Mouse (Mus musculus) kidney, postnatal 36 days (tissue): ENCODE data around the gene Szt2.

Source experiments
- DNase-seq, 2 experiments: peaks; one replicate each; pipeline ENCODE4 v3.0.0; 2021 to 2022; ENCODE audit warnings: mixed read lengths in 2 of 2

Gene Szt2

DNA sequence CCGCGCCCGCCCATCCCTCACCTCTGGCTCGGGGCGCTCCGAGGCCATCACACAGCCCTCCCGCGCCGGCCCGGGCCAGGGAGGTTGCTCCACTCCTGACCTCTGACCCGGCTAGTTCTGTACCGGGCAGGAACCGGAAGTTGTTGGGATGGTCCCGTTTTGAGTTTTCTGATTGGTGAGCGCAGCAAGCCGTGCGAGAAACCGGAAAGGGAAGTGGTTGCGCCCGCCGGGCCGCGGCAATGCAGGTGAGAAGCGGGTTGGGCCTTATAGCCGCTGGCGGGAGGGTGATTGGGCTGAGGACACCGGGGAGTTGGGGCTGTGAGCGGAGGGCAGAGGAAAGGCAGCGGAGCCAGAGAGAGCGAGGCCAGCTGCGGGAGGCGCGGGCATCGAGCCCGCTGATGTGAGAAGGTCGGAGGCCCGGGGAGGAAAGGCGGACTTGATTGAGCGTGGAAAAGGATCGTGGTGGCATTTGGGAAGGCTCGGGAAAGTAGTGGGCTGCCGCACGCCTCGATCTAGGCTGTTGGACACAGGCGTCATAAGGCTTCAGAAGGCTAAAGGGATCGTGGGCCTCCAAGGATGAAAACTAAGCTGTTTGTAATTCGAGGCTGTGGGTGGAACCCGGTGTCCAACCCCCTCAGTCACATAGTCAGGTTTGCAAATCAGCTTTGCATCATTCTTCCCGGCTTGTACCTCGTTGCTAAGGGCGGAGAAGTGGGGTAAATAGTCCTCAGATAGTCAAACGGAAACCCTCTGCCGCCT, at the start of gene Szt2, which contains the start of gene Med8:
Gene Szt2 (minus strand): TSS at position 132 of the 759 bp plus-strand sequence.
Gene Med8 (plus strand): TSS at position 196 of the 759 bp plus-strand sequence.
- DNase-seq, result peak; percentile 95 to 97

DNA sequence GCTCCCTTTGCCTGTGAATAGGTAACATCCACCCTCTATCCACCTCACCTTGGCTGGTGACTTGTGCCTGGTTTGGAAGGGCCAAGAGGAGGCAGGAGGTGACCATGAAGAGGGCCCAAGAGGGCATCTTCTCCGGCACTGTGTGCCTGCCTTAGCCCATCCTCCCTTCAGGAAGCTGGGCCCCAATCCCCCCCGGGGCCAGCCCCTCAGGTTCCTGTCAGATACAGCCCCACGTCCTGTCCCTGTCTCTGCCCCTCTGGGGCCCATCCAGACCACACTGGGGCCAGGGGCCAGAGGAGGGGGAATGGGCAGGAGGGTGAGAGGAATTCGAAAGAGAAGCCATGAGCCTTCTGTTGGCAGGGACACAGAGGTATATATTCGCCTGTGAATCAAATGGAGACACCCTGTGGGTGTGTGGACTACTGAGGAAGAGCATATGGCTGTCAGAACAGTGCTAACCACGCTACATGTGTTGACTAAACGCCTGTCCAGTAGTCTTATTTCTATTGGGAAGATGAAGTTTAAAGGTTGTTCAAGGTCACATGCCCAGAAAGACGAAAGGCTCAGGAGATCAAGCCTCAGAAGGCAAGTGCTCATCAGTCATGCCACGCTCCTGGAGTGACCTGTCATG, 48.4 kb upstream of the Szt2 start, which contains the start of gene Mpl:
Gene Mpl (minus strand): TSS at position 169 of the 631 bp plus-strand sequence.
- no peak for DNase-seq

DNA sequence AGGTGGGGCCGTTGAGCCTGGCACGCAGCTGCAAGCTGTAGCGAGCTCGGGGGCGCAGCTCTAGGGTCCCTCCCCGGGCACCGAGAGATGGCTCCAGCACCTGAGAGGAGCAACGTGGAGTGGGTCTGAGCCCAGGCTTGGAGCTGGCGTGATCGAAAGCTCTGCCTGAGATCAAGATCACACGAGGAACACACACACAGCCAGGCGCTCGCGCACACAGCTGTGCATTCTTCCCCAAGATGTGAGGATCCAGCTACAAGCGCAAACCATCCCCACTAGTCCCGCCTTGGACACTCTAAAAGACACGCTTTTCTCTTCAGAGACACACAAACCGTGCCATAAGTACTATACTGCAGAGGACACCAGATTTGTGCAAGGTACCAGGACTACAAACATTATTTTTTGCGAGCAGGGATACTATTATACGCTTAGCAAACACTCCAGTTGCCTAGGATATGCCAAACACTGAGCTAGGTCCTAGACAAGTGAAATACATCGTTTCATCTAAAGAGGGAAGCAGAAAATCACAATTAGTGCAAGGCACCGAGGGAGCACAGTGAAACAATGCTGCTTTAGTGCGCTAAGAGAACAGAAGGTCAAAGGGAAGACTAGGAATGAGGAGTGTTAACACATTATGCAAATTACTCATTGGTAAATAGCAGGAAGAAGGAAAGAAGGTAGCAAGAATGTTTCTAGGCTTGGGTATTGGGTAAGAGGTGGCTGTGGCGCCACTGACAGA, 37.5 kb upstream of the Szt2 start:
- no peak for DNase-seq

DNA sequence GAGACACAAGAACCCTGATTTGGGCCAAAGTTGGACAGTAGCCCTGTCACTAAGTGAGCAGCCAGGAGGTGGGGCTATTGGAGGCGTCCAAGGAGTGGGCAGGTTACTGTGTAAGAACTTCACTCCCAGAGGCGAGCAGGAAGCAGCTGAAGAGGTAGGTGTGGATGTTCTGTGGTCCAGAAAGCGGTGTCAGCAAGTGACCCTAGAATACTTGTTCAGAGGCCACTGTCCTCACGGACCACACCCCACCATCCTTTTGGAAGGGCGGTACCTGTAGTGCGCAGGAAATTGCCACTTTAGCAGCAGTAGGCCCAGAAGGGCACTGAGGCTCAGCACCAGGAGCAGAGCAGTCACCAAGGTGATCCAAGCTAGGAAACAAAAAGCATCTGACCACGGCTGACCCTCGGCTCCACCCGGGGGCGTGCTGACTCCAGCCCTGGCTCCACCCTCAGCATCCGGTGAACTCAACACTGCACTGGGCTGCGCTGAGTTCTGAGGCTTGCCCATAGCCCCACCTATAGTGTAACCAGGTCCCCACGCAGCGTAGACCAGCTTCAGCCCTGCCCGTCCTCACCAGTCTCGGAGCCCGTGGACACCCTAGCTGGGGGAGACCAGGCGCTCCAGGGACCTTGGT, 36.8 kb upstream of the Szt2 start:
- peak; percentile 67 to 79 for DNase-seq

DNA sequence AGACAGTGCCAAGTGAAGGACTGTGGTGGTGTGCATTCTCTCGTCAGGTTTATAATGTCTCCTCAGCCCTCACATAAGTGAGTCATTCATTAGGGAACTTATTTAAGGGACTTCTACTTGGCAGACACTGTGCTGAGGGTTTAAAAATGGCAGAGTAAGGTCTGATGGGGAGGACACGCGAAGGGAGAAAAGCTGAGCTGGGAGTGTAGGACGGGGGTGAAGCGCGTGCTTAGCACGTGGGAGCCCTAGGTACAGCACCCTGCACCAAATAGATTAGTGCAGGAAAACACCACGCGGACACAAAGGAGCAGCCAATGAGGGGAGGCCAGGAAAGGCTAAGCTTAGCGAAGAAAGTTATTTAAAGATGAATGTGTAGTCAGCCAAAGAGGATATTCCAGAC, 36.0 kb upstream of the Szt2 start:
- no peak for DNase-seq

DNA sequence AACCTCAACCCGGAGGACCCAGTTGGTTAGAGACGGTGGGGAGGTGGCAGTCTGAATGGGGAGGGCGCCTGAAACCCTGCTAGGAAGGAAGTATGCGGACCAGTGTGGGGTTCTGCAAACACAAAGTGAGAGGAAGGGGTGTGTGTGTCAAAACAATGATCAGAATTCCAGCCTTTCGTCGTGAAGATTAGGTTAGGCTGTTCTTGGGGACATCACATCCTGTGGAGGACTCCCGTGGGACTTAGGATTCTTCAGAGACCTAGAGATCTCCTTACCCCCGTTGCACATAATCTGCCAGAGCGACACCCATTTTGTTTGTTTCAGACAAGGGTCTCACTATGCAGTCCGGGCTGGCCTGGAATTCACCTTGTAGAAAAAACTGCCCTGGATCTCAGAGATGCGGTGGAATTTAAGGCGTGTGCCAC, 28.8 kb upstream of the Szt2 start:
- peak in 1 of 2 experiments; percentile 26 for DNase-seq

DNA sequence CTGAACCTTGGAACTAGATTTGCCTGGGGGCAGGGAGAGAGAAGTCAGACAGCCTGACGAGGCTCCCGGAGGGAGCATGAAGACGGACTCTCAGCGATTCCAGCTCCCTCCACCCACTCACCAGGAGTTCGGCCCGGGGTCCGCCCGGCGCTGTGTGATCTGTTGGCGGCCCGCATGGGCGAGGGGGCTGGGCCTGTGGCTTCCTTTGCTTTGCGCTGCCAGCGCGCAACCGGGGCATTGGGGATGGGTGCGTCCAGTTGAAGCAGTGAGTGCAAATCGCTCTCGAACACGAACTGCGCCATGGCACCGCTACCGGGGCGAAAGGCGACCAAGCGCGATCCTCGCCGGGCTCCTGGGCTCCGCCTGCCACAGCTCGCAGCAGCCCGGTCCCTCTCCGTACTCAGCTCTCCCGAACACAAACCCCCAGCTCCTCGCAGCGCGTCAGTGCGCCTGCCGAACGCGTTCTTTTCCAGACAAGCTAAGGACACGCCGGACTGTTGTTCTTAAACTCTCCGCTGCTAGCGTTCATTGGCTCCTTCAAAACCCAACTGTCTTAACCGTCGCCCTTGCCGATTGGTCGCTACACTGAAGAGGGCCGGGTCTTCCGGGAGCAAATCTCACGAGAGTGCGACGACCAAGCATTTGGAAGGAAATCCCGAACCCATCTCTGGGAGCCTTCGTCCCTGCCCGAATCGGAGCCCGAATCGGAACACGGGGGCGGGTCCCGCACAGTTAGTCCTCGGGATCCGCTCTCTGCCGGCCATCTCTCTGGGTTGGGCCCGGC, 27.9 kb upstream of the Szt2 start, which contains the start of gene Cdc20:
Gene Cdc20 (minus strand): TSS at position 533 of the 784 bp plus-strand sequence.
- peak; percentile 90 to 93 for DNase-seq

DNA sequence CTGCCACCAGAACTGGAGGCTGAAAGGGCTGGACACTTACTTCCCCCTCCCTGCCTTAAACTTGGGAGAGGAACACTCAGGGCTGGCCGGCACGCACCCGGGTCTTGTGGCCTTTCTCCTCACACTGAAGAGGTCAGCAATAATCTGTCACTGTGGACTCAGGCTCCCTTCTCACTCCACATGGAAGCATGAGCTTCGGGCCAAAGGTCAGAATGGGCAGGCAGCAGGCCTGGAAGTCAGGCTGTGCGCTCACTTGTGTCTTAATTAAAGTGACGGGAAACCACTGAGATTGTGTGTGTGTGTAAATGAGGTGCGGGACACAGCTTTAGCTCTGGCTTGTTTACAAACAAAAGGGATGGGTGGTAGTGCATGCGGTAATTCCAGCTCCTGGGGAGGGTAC, 23.3 kb upstream of the Szt2 start:
- peak; percentile 82 to 88 for DNase-seq

DNA sequence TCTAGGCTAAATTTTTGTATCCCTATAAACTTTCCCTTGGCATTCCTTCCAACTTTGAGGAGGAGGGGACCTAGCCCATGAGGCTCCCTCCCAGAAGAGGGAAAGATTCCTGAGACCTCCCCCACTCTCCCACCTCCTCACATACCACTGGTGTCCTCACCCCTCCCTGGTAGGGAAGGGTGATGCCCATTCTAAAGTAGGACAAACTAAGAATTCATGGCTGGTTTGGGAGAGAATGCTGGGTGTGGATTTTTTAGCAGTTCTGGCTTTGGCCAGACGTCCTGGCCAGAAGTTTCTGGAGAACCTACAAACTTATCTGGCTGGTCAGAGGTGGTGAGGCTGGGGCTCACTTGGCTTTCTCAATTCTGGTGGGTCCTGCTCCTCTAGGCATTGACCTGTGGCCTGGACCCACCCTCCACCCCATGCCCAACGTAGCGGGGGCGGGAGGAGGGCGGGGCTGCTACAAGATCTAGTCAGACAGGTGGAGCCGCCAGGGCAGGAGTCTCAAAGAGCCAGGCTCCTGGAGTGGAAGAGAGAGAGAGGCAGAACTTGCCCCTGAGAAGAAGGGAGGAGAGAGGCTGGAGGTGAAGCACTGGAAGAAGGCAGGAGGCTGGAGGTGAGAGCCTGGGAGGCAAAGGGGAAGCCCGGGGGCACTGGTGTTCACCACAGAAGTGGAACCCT, 20.3 kb upstream of the Szt2 start:
- DNase-seq, result peak; percentile 71 to 74

DNA sequence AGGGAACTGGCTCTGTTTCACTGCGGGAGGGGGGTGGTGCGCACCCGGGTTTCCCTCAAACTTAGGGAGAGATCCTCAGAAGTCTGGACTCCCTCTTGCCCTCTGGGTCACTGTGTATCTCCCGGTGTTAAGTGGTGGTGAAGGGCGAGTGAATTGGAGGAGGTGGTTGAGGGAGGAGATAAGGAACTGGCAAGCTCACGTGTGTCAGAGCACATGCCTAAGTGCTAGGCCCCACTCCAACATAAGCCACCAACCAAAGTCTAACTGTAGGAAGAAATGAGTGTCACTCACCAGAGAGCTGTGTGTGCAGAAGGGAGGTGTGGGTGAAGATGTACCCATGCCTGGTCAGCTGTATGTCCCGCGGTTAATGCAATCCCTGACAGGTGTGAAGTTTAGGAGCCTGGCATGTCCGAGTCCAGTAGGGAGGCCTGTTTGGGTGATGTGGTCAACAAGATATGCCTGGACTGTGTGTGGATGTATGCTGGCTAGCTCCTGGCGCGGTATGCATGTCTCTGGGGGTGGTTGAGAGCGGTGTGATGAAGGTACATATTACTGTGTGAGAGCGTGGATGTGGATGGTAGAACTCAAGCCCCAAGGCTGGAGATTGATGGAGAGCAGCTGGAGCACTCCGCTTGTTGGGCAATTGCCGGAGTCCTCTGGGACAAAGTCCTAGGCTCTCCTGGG, 19.6 kb upstream of the Szt2 start:
- peak in 1 of 2 experiments; percentile 46 for DNase-seq

DNA sequence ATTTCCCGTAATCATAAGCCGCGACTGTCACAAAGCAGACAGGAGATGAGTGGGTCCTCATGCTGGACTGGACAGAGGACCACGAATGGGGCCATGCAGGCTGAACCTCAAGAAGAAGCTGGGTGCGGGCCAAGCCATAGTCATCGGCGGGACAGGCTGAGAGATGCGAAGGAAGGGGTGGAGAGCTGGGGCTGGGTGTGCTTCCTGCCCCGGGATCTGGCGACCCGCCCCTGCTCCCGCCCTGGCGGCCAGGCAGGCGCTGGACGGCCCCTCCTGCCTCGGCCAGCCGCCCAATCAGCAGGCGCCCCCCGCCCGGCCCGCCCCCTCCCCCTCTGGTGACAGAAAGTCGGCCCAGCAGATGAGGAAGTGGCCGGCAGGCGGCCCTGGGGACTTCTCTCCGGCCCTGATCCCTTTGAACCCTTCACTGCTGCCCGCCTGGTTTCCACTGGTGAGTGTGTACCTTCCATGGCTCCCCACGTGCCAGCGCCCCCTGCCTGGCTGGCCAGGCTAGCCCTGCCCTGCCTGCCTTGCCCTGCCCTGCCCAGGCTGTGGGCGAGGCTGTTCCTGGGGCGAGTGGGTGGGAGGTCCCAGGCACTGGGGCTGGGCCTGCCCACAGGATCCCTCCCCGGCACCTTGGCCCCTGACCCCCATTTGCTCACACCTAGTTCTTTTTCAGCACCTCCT, 18.8 kb upstream of the Szt2 start, which contains the start of gene Elovl1:
Gene Elovl1 (plus strand): TSS at position 326 of the 684 bp plus-strand sequence.
- peak; percentile 95 to 96 for DNase-seq

DNA sequence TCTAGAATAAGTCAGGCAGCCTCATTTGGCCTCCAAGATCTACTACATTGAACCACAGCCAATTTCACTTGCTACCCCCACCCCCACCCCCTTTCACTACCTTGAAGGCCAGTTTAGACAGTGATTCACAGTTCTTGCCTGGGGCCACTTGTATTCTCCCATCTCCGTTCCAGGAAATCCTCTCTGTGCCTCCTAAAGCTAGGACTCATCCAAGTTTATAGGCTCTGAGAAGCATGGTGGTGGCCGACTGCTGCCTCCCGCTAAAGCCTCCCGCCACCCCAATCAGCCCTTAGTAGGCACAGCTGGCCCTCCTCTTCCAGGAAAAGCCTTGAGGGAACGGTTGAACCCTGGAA, 18.3 kb upstream of the Szt2 start:
- no peak for DNase-seq

DNA sequence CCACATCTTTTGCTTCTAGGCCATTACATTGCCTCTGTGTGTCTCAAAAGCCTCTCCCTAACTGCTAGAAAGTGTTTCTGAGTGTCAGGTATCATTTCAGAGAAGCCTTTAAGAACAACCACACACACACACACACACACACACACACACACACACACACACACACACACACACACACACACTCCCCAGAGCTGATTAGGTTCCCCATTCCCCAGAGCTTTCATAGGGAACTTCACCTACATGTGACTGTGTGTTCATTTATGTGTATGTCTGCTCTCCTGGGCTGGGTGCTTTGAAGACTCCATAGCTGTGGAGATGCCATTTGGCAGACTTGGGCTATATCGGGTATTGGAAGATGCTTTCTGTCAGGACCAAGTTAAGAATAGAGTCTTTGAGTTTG, 16.3 kb upstream of the Szt2 start:
- no peak for DNase-seq

DNA sequence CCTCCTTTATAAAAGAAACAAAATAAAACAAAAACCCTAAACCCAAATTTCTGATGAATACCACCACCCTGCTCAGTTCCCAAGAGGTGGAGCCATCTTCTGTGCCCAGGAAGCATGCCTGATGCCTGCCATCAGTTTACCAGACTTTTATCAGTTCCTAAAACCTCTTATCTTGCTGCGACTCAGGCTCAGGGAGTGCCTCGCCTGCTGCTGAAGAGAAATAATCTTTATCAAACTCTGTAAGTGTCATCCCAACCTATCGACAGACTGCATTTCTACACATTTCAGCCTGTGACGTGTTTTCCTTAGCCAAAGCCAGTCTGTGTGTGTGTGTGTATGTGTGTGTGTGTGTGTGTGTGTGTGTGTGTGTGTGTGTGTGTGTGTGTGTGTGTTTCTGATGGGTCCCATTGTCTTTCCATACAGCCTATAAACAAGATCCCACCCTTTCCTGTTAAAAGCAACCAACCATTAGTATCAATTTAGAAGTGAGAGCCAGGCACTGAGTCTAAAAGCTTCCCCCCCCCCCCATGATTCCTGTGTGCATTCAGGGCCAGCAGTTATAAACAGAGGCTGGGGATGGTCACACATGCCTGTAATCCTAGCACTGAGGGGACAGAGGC, 15.6 kb upstream of the Szt2 start:
- DNase-seq, result no peak

DNA sequence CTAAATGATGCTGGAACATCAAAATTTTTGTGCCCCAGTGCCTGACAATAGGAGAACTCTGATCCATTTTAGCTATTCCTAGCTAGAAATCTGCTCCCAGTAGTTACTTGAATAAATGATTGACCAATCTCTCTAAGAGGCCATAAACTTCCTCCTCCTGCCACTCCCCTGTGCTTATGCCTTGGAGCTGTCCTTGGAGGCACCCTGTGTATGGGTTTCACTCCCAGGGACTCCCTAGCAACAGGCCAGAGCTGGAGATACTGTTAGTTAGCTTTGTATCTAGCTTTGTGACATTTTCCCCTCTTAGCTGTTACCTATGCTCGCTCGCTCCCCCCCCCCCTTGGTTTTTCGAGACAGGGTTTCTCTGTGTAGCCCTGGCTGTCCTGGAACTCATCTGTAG, 12.3 kb upstream of the Szt2 start:
- peak in 1 of 2 experiments; percentile 32 for DNase-seq

DNA sequence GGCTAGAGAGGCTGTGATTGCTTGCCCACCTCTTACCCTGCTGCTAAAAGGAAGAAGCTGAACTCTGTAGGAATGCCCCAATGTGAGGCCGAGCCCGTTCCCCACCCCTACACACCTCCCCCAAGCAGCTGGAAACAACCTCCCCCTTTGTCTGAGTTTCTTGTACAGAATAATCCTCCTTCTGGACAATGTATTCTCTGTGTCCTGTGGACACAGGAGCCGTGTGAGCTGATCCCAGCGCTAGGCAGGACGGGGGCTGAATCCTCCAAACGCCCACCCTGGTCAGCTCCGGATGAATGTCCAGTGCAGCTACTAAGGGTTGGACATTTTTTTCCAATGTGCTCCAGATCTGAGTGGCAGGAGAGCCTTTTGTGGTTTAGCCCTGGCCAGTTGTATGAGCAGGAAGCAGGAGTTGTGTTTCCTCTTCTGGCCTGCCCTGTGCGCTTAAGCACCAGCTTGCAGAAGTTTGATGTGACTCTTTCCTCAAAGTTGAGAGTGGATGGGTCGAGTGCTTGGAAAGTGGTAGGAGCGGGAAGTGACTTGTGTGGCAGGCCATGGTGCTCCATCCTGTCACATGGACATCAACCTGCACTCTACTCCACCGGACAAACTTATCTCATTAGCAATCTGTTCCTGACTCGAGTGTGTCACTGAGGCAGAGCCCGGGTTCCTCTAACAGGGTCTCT, 8.2 kb upstream of the Szt2 start:
- no peak for DNase-seq

DNA sequence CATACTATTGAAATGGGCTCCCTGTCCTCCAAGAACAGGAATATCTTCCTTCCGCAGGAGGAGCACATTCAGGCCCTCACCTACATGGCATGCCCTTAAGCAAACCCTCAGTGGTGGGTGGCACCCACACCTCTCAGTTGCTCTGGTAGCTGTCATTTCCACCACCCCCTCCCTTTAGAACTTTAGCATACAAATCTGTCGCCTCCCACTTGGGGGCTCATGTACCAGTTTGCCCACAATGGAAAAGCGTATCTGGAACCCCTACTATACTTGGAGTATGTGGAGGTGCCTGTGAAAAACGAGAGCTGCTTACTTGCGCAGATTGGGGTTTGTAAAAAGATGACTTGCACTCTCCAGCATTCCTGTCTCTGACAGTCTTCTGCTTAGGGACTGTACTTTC, 7.3 kb upstream of the Szt2 start:
- no peak for DNase-seq

DNA sequence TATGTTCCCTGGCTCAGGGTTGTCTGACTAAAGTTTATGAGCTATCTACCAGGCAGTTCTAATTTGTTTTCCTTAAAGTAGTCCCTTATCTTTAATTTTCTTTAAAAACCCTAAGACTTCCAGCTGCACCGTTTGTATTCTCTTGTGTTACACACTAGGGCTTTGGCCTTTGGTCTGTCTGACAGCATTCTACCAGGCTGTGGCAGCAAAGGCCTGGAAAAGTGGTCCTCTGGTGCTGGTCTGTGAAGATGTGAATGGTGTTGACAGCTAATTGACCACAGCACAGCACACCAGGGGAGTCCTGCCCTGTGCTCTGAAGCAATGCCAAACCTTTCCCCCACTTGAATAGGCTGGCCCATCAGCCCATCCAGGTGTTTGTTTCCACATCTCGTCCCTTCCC, 6.7 kb upstream of the Szt2 start:
- DNase-seq, result peak in 1 of 2 experiments; percentile 11

DNA sequence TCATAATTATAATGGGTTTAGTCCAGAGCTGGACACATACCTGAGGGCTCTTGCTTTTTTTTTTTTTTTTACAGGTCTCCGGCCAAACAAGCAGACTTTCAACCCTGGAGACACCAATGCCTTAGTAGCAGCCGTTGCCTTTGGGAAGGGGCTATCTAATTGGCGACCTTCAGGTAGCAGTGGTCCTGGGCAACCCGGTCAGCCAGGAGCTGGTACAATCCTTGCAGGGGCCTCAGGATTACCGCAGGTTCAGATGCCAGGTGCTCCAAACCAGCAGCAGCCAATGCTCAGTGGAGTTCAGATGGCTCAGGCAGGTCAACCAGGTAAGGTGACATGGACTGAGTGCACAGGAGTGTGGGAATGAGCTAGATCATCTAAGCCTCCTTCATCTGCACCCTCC, 4.5 kb upstream of the Szt2 start:
- no peak for DNase-seq
